Mouse (Mus musculus): ENCODE measurements at regions not wholly inside any gene's neighbourhood (a gene's known extent, or its start where the extent isn't known, plus 50 kb on each side); places are given as distances from the start of the nearest gene placed in this dataset.

DNA sequence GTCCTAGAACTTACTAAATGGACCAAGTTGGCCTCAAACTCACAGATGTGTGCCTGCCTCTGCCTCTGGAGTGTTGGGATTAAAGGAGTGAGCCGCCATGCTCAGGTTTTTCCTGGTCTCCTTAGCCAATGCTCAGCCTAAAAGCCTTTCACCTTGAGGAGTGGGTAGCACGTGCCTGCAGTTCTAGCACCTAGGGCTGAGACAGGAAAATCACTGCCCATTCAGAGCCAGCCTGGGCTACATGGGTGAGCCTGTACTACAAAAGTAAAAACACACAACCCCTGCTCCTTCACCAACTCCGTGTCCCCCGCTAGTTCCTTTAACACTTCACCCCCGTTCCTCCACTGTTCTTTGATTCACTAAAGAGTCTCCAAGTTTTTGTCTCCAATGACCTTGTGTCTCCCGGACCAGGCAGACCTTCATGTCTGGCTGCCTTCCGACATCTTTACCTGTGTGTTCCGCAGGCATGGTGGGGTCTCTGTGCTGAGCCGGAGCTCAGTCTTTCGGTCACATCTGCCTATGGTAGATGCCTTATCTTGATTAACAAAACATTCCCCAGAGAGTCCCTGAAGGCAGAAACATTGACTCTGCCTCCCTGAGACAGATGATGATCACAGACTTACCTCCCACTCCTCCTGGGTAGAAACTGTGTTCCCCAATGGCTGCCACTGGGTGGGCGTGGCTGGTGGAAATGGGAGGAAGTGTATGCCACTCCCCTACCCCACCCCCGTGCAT is 100.1 kb upstream of the Cpsf6 start:
- 70% methylated on average over 12 of the region's 12 CpGs for WGBS (ENCODE audit: insufficient replicate concordance)
- no peak overlapping the region for H3K27ac ChIP-seq (replicated peaks)
- H3K36me3 ChIP-seq (replicated peaks): no peaks in the 10 kb centered on the region
- H3K9me3 ChIP-seq (replicated peaks): no peaks in the 10 kb centered on the region
- H3K4me2 ChIP-seq: no peak overlapping the region
- ATAC-seq (ENCODE audit: insufficient read depth): no peak
- no peak overlapping the region for H3K9ac ChIP-seq
- no peaks in the 10 kb centered on the region for H3K27me3 ChIP-seq
- H3K4me1 ChIP-seq (replicated peaks): no peaks in the 10 kb centered on the region
- H3K4me3 ChIP-seq (replicated peaks): no peak overlapping the region

DNA sequence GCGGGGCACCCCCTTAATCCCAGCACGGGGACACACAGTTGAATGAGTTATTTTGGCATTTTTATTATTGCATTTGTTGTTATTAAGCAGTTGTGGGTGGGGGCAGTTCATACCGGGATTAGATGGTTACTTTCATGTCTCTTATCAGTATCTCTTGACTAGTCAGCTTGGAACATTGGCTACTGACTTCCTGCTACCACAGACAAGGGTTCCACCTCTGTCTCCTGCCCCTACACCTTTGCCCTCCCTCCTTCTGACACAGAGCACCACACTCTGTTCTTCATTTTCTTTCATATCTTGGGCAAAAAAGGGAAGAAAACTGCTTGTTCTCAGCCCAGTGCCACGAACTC is 99.1 kb upstream of the Cpsf6 start:
- H3K9me3 ChIP-seq (replicated peaks): 0 out of 2 replicates have a peak, but pooled peaks cover 2% of the 10 kb centered on the region
- H3K4me3 ChIP-seq (replicated peaks): no peak overlapping the region
- ATAC-seq (ENCODE audit: insufficient read depth): no peak
- H3K9ac ChIP-seq: no peak overlapping the region
- H3K36me3 ChIP-seq (replicated peaks): no peaks in the 10 kb centered on the region
- no peak overlapping the region for H3K27ac ChIP-seq (replicated peaks)
- H3K4me2 ChIP-seq: no peak overlapping the region
- H3K27me3 ChIP-seq: no peaks in the 10 kb centered on the region
- no peaks in the 10 kb centered on the region for H3K4me1 ChIP-seq (replicated peaks)
- WGBS (ENCODE audit: insufficient replicate concordance): 41% methylated on average over 4 of the region's 4 CpGs

DNA sequence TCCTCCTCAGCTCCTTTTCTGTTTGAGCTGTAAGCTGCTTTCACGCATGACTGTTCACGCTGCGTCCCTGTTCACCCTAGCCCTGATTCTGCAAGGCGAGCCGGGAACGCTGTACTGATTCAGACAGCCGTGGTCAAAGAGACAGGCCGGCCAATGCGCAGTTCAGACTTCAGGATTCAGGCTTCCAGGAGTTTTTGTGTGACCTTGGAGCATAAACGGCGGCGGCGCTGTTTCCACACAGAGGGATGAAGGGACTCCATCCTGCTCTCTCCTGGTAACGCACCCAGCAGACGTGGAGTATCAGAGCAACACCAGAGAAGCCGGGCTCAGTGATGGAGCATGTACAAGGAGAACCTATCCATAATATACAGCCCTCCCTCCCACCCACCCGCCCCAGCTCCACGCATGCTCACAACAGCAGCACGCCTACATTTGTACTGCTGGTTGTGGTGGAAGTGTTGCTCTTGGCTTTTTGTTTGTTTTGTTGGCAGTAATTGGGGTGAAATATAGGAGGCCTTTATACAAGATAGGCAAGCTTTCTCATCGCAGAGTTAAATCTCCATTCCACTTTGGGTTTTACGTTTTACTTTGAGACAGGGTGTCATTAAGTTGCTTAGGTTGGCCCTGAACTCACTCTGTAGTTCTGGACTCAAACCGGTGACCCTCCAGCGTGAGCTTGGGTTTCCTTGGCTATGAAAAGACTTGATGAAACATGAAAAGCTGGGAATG is 98.6 kb upstream of the Cpsf6 start:
- no peak for ATAC-seq (ENCODE audit: insufficient read depth)
- Histone ChIP-seq H3K4me3 (replicated peaks) (no peak overlapping the region), H3K9ac (no peak overlapping the region), H3K27me3 (no peaks in the 10 kb centered on the region), H3K4me1 (replicated peaks) (no peaks in the 10 kb centered on the region), H3K9me3 (replicated peaks) (0 out of 2 replicates have a peak, but pooled peaks cover 3% of the 10 kb centered on the region), H3K36me3 (replicated peaks) (no peaks in the 10 kb centered on the region), H3K4me2 (no peak overlapping the region), H3K27ac (replicated peaks) (no peak overlapping the region)
- WGBS (ENCODE audit: insufficient replicate concordance): 78% methylated on average over 23 of the region's 23 CpGs

DNA sequence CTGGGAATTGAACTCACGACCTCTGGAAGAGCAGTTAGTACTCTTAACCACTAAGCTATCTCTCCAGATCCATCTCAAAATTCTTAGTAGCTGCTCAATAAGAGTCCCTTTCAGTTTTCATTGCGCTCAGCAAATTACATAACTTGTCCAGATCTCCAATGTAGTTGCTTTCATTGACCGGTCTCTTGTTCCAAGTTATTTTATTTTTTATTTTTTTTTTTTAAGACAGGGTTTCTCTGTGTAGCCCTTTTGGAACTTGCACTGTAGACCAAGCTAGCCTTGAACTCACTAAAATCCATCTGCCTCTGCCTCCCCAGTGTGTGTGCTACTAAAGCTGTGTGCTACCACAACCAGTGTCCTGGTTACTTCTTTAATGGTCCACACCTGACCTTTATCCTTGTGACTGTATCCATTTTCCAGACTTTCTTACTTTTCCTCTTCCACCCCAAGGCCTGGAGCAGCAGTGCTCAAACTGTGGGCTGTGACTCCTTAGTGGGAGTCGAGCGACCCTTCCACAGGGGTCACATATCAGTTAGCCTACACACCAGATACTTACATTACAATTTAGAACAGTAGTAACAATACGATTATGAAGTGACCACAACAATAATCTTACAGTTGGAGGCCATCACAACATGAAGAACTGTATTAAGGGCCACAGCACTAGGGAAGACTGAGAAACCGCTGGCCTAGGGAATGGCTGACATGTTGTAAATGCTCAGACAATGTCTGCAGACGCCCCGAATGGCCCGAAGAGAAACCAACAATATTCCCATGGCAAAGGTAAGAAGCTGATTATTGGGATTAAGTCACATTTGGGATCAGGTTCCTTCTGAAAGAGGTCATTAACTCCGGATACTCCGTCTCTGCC is 97.8 kb upstream of the Cpsf6 start:
- no peaks in the 10 kb centered on the region for H3K36me3 ChIP-seq (replicated peaks)
- H3K9me3 ChIP-seq (replicated peaks): 0 out of 2 replicates have a peak, but pooled peaks cover 3% of the 10 kb centered on the region
- H3K4me2 ChIP-seq: no peak overlapping the region
- no peak overlapping the region for H3K27ac ChIP-seq (replicated peaks)
- no peaks in the 10 kb centered on the region for H3K4me1 ChIP-seq (replicated peaks)
- WGBS (ENCODE audit: insufficient replicate concordance): 75% methylated on average over 12 of the region's 12 CpGs
- H3K27me3 ChIP-seq: no peaks in the 10 kb centered on the region
- ATAC-seq (ENCODE audit: insufficient read depth): no peak
- no peak overlapping the region for H3K4me3 ChIP-seq (replicated peaks)
- H3K9ac ChIP-seq: no peak overlapping the region

DNA sequence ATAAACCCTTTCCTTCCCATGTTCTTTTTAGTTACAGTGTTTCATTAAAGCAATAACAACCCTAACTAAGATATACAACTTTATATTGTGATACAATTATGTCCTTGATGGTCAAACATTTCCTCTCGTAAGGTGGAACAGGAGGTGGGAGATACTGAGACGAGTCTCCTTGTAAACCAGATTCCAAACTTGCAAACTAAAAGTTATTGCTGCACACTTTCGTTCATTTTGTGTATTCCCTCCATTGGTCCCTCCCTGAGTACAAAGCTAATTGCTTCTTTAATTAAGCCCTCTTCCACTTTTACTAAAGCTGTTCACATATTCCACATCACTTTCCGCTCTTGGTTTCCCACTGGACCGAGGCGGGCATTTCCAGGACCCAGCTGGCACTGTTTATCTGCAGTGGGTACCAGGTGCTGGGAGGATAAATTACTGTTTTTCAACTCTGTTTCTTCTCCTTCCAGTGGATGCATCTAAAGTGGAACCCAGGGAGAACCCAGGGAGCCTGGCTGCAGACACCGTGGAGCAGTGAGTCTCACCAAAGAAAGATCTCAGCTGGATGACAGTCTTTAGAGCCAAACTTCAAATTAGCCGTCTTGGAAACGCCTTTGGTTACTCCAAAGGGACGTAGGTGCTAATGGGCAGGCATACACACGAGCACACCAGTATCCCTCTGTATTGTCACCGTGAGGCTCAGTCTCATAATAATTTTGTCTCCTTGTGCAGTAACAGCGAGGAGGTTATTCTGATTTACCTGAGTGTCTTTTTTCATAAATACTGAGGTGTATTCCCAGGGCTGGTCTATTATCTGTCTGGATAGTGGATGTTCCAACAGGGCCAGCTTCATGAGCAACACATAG is 95.5 kb upstream of the Cpsf6 start:
- Histone ChIP-seq H3K4me1 (replicated peaks) (no peaks in the 10 kb centered on the region), H3K36me3 (replicated peaks) (no peaks in the 10 kb centered on the region), H3K4me2 (no peak overlapping the region), H3K9me3 (replicated peaks) (0 out of 2 replicates have a peak, but pooled peaks cover 3% of the 10 kb centered on the region), H3K9ac (no peak overlapping the region), H3K27me3 (no peaks in the 10 kb centered on the region), H3K4me3 (replicated peaks) (no peak overlapping the region), H3K27ac (replicated peaks) (no peak overlapping the region)
- WGBS (ENCODE audit: insufficient replicate concordance): 70% methylated on average over 13 of the region's 13 CpGs
- no peak for ATAC-seq (ENCODE audit: insufficient read depth)

DNA sequence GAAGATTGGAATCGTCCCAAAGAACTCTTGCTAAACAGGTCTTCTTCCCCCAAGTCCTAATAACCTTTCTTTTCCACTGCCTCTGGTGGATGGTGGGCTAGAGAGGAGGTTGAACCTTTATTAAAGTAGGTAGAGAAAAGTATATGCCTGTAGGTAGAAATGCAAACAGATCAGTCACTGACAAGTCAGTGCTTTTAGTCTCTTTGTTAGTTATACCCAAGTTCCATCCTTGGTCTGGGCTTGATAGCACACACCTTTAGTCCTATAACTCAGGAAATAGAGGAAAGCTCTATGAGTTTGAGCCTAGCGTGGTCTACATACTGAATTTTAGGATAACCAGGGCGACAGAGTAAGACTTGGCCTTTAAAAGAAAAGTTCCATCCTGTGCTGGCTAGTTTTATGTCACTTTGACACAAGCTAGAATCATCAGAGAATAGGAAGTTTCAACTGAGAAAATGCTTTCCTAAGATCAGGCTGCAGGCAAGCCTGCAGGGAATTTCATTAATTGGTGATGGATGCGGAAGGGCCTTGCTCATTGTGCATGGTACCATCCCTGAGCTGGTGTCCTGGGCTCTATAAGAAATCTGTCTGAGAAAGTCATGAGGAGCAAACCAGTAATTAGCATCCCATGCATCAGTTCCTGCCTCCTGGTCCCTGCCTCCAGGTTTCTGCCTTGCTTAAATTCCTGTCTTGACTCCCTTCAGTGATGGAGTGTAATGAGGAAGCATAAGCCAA is 94.7 kb upstream of the Cpsf6 start:
- Histone ChIP-seq H3K4me3 (replicated peaks) (no peak overlapping the region), H3K4me2 (no peak overlapping the region), H3K9me3 (replicated peaks) (0 out of 2 replicates have a peak, but pooled peaks cover 3% of the 10 kb centered on the region), H3K27ac (replicated peaks) (no peak overlapping the region), H3K4me1 (replicated peaks) (no peaks in the 10 kb centered on the region), H3K36me3 (replicated peaks) (no peaks in the 10 kb centered on the region), H3K9ac (no peak overlapping the region), H3K27me3 (no peaks in the 10 kb centered on the region)
- no peak for ATAC-seq (ENCODE audit: insufficient read depth)
- 69% methylated on average over 4 of the region's 4 CpGs for WGBS (ENCODE audit: insufficient replicate concordance)

DNA sequence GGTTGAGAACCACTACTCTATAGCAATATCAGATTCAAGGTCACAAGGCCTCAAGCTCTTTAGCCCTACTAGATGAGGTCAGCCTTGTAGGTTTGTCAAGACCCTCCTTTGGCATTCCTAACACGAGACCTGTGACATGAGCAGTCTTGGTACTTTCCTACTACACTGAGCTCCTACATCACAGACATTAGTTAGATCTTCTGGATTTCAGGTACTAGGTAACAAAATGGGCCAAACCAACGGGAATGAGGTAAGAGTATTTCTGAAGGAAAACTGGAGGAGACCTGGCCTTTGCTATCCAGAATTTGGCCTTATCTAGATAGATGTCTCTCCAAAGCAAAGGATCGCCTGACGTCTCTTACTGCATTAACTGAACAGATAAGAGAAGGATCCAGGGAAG is 93.7 kb upstream of the Cpsf6 start:
- Histone ChIP-seq H3K9ac (no peak overlapping the region), H3K4me2 (no peak overlapping the region), H3K27ac (replicated peaks) (no peak overlapping the region), H3K27me3 (no peaks in the 10 kb centered on the region), H3K9me3 (replicated peaks) (0 out of 2 replicates have a peak, but pooled peaks cover 3% of the 10 kb centered on the region), H3K4me3 (replicated peaks) (no peak overlapping the region), H3K4me1 (replicated peaks) (no peaks in the 10 kb centered on the region), H3K36me3 (replicated peaks) (no peaks in the 10 kb centered on the region)
- 68% methylated on average over 4 of the region's 4 CpGs for WGBS (ENCODE audit: insufficient replicate concordance)
- ATAC-seq (ENCODE audit: insufficient read depth): no peak

DNA sequence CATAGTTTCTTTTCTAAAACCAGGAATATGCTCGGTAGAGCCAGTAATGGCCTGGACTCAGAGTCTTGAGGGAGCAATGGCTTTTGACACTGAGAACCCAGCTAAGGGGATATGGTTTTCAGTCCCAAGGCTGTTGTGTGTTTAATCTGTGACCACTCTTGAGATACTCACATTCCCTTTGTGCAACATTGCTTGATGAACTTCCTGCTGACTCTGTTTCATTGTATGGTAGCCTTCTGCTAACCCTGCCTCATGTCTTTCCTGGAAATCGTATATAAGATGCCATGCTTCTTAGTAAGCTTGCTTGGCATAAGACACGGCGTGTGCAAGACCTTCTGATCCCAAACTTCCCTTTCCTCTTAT is 92.7 kb upstream of the Cpsf6 start:
- Histone ChIP-seq H3K4me3 (replicated peaks) (no peak overlapping the region), H3K27me3 (no peaks in the 10 kb centered on the region), H3K36me3 (replicated peaks) (no peaks in the 10 kb centered on the region), H3K9me3 (replicated peaks) (0 out of 2 replicates have a peak, but pooled peaks cover 3% of the 10 kb centered on the region), H3K4me1 (replicated peaks) (no peaks in the 10 kb centered on the region), H3K27ac (replicated peaks) (no peak overlapping the region), H3K4me2 (no peak overlapping the region), H3K9ac (no peak overlapping the region)
- 59% methylated on average over 4 of the region's 4 CpGs for WGBS (ENCODE audit: insufficient replicate concordance)
- ATAC-seq (ENCODE audit: insufficient read depth): no peak

DNA sequence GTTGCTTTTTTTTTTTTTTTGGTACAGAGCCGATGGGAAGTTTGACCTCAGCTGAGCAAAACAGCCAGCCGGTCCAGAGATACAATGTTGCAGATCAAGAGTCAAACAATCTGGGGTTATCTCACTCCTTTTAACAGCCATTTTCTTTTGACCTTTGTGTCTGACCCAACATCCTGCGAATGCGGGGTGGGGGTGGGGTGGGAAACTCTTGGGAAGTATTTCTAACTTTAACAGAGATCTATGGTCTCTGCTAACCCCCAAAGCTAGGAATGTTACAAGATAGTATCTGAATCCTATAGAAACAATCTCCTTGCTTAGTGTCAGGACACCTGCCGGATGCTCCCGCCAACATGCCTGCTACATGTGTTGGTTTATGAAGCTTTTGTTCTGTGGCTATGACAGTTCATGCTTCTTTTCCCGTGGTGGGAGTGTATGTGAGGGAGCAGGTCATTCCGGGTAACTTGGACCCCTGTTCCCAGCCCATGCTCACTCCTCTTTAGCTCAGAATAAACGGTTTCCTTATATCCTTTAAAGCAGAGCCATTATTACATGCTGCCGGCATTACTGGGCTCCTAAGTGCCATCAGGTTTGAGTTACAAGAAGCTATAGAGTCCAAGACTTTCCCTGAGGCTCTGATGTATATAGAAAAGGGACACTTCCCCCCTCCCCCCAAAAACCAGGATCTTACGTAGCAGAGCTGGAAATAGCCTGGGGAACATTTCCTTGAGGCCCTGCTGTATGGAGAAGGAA is 92.2 kb upstream of the Cpsf6 start:
- no peaks in the 10 kb centered on the region for H3K36me3 ChIP-seq (replicated peaks)
- H3K4me3 ChIP-seq (replicated peaks): no peak overlapping the region
- ATAC-seq (ENCODE audit: insufficient read depth): no peak
- no peaks in the 10 kb centered on the region for H3K4me1 ChIP-seq (replicated peaks)
- 0 out of 2 replicates have a peak, but pooled peaks cover 3% of the 10 kb centered on the region for H3K9me3 ChIP-seq (replicated peaks)
- no peak overlapping the region for H3K27ac ChIP-seq (replicated peaks)
- H3K9ac ChIP-seq: no peak overlapping the region
- H3K27me3 ChIP-seq: no peaks in the 10 kb centered on the region
- WGBS (ENCODE audit: insufficient replicate concordance): 44% methylated on average over 11 of the region's 11 CpGs
- H3K4me2 ChIP-seq: no peak overlapping the region

All from liver, embryonic 15.5 days (tissue).